Mouse (Mus musculus) olfactory bulb, adult 2 months (tissue): ENCODE results near the gene Gadd45a.

Experiments
- CTCF ChIP-seq: fragments of 200-500 bp; IDR thresholded peaks from 2 replicates; pipeline ENCODE4 v1.5.1; 2012; ENCODE audit warnings: low read depth, mild to moderate bottlenecking, low read length, moderate library complexity; ENCODE audit not compliant: insufficient read depth
- POLR2A ChIP-seq: fragments of 200-500 bp; IDR thresholded peaks from 2 replicates; pipeline ENCODE4 v1.6.1; 2012; ENCODE audit warnings: mild to moderate bottlenecking, low read depth, low read length, moderate library complexity; ENCODE audit not compliant: insufficient read depth

DNA sequence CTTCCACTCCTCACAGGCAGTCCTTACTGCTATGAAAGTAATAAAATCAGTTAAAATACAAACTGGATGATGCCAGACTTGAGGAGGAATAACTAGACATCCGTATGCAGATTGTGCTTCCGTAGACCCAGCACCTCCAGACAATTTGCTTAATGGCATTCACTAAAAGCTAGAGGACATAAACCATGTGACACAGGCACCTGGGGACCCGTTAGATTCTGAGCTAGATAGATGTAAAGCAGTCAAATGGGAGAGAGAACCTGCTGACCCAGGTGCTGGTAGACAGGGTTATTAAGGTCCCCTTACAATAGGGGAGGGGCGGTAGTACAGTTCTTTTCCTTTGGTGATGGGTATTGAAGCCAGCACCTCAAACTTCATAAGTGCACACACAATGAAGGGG lies 13.5 kb downstream of the Gadd45a start:
- TF ChIP-seq CTCF = no peak
- TF ChIP-seq POLR2A = no peak
